Mouse (Mus musculus): ENCODE data around the gene Itpr2. TPM values are rescaled to one million over a fixed set of nuclear protein-coding genes. Genes with fewer than 3 reads are reported as not detected.

Itpr2 gene
- polyA plus RNA-seq, 1 experiment from 2014 or later, result 31.2 TPM

DNA sequence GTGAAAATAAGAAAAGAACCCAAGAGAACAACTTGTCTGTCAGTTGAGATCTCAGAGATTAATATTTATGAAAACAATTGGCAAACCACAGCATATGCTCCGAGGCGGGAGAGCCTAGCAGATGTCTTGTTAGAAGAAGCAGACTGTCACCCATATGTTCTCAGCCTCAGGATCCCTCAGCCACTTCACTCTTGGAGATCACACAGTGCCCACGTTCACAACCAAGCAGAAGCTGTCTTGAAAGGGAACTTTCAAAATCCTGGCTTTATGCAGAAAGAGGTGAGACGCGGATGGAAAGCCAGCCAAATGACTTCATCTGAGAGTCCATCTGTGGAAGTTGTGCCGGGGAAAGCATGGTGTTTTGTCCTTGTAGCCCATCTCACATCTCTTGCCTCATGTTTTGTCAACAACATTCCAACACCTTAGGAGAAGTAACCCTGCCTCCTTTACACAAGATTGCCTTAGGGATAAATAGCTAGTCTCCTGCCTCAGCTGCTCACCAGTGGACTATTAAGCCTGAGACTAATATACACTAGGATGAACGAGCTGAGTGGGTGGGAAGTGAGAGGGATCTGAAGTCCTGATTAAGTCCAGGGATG is 219.9 kb downstream of the Itpr2 start:
- no peak overlapping the region for H3K4me3 ChIP-seq

DNA sequence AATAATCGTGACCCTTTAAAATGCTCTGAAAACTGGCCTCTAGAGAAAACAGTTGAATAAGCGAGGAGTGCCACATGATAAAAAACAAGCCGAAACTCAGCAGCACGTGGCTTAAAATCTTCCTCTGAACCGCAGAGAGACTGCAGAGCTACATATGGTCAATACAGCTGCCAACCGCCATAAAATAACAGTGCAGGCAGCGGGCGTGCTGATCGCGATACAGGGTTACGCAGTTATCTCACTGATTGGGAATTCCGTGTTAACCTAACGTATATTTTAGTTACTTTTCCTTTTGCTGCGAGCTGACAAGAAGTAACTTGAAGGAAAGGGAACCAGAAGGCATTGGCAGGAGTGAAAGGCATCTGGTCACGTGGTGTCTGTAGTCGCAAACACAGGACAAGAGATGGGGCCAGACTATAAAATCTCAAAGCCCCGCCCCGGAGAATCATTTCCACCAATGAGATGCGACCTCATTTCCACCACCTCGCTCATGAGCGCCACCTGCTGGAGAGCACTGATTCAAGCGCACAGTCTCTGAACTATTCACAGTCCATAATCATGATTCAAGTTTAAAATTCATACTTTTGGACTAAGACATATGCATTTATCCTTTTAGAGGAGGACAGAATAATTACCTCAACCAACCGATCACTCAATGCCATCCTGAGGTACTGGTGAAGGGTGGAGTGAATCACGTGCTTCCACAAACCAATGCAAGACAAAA is 220.7 kb downstream of the Itpr2 start:
- Histone ChIP-seq H3K36me3 (peaks cover 9% of the 10 kb centered on the region), H3K4me3 (no peak overlapping the region), H3K4me1 (peaks cover 8% of the 10 kb centered on the region; the same call in 1 of the 2 replicates), H3K27ac (replicated peaks) (no peak overlapping the region), H3K9ac (no peak overlapping the region), H3K4me2 (no peak overlapping the region), H3K9me3 (no peaks in the 10 kb centered on the region), H3K27me3 (replicated peaks) (no peaks in the 10 kb centered on the region)
- WGBS, result 88% methylated on average over 24 of the region's 24 CpGs
- no peak for ATAC-seq (ENCODE audit: extremely low read depth, insufficient number of reproducible peaks, low FRiP score, low TSS enrichment)

More for the DNA sequence above, 219.9 kb downstream of the Itpr2 start:
- Histone ChIP-seq H3K4me2 (no peak overlapping the region), H3K27me3 (replicated peaks) (no peaks in the 10 kb centered on the region), H3K4me1 (peaks cover 8% of the 10 kb centered on the region; the same call in 1 of the 2 replicates), H3K9ac (no peak overlapping the region), H3K36me3 (peaks cover 9% of the 10 kb centered on the region), H3K9me3 (no peaks in the 10 kb centered on the region), H3K27ac (replicated peaks) (no peak overlapping the region)
- ATAC-seq (ENCODE audit: extremely low read depth, insufficient number of reproducible peaks, low FRiP score, low TSS enrichment), result no peak
- 69% methylated on average over 7 of the region's 7 CpGs for WGBS

GRCm38 (mm10) chr6:146273256-146273655 is 228.8 kb downstream of the Itpr2 start:
- Histone ChIP-seq H3K9me3 (no peaks in the 10 kb centered on the region), H3K27me3 (replicated peaks) (no peaks in the 10 kb centered on the region), H3K4me2 (no peak overlapping the region), H3K36me3 (peaks cover 14% of the 10 kb centered on the region), H3K4me1 (peaks cover 26% of the 10 kb centered on the region), H3K4me3 (no peak overlapping the region), H3K9ac (no peak overlapping the region), H3K27ac (replicated peaks) (no peak overlapping the region)
- ATAC-seq (ENCODE audit: extremely low read depth, insufficient number of reproducible peaks, low FRiP score, low TSS enrichment), result no peak
- WGBS, result 78% methylated on average over 5 of the region's 5 CpGs

DNA sequence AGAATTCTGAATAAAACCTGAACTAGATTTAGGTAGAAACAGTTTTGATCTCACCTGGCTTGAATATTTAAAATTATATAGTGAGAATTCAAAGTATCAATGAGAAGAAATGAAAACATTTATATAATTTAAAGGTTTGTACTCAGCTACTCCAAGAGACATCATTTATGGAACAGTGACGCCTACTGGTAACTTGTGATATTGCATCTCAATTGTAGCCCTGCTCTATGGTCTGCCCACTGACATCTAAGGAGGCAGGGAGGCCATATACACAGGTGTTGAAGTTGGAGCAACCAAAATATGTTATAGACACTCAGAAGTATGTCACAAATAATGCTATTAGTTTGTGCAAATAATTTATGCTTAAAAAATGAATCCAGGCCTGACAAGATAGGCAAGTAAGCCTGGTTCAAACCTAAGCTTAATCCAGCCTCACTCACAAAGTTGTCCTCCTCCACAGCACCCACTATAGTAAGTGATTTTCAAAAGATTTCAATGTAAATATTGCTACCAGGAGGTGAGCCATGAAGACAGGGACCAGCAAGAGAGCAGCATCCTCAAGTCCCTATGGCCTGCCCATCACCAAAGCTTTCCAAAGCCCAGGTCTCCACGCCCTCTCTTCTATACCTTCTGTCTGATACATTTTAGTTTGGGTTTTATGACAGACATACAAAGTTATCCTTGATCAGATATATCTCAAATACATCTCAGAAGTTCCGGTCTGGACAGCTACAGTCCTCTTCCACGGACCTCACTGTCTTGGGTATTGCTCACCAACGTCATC is 229.6 kb downstream of the Itpr2 start:
- no peaks in the 10 kb centered on the region for H3K9me3 ChIP-seq
- no peaks in the 10 kb centered on the region for H3K27me3 ChIP-seq (replicated peaks)
- H3K36me3 ChIP-seq, result peaks cover 14% of the 10 kb centered on the region
- no peak for ATAC-seq (ENCODE audit: extremely low read depth, insufficient number of reproducible peaks, low FRiP score, low TSS enrichment)
- H3K9ac ChIP-seq, result no peak overlapping the region
- WGBS, result 74% methylated on average over 5 of the region's 5 CpGs
- H3K4me2 ChIP-seq, result no peak overlapping the region
- peaks cover 26% of the 10 kb centered on the region for H3K4me1 ChIP-seq
- H3K4me3 ChIP-seq, result no peak overlapping the region
- H3K27ac ChIP-seq (replicated peaks), result no peak overlapping the region

- H3K9me3 ChIP-seq, result no peaks in the 10 kb centered on the region
- ATAC-seq (ENCODE audit: extremely low read depth, insufficient number of reproducible peaks, low FRiP score, low TSS enrichment), result peak; percentile 42; the same call in 1 of the 2 replicates
- H3K4me1 ChIP-seq, result peaks cover 26% of the 10 kb centered on the region
- WGBS, result 66% methylated on average over 12 of the region's 12 CpGs
- H3K36me3 ChIP-seq, result peaks cover 14% of the 10 kb centered on the region
- H3K27me3 ChIP-seq (replicated peaks), result no peaks in the 10 kb centered on the region
- peak overlapping the region; percentile 48; the same call in 1 of the 2 replicates for H3K27ac ChIP-seq (replicated peaks)
- H3K9ac ChIP-seq, result no peak overlapping the region
- no peak overlapping the region for H3K4me3 ChIP-seq
- no peak overlapping the region for H3K4me2 ChIP-seq
These were observed 231.1 kb downstream of the Itpr2 start for GRCm38 (mm10) chr6:146270776-146271533.

DNA sequence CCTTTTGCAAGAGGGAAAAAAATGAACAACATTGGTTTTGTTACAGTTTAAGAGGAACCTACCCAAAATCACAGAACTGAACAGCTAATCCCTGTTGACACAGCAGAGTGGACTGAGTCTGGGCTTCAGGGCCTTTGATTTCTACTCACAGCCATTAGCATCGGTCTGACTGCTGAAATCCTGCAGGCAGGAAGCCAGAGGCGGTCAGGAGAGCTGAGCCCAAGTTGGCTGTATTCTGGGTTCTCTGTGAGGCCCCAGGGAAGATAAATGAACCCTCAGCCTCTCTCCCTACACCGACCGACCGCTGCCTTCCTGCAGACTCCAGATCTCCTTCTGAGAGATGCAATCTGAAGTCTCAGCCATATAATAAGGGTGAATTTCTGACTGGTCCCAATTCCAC is 231.9 kb downstream of the Itpr2 start:
- peak overlapping the region; percentile 48 for H3K27ac ChIP-seq (replicated peaks)
- H3K9me3 ChIP-seq, result no peaks in the 10 kb centered on the region
- ATAC-seq (ENCODE audit: extremely low read depth, insufficient number of reproducible peaks, low FRiP score, low TSS enrichment), result no peak

GRCm38 (mm10) chr6:146269291-146269690 is 232.7 kb downstream of the Itpr2 start:
- Histone ChIP-seq H3K9me3 (no peaks in the 10 kb centered on the region), H3K4me1 (peaks cover 26% of the 10 kb centered on the region), H3K27me3 (replicated peaks) (no peaks in the 10 kb centered on the region), H3K4me3 (no peak overlapping the region), H3K36me3 (peaks cover 4% of the 10 kb centered on the region; the same call in 1 of the 2 replicates), H3K27ac (replicated peaks) (no peak overlapping the region), H3K9ac (no peak overlapping the region), H3K4me2 (no peak overlapping the region)
- 81% methylated on average over 5 of the region's 5 CpGs for WGBS
- no peak for ATAC-seq (ENCODE audit: extremely low read depth, insufficient number of reproducible peaks, low FRiP score, low TSS enrichment)

More for the DNA sequence above, 231.9 kb downstream of the Itpr2 start:
- H3K4me1 ChIP-seq, result peaks cover 26% of the 10 kb centered on the region
- no peaks in the 10 kb centered on the region for H3K27me3 ChIP-seq (replicated peaks)
- peaks cover 12% of the 10 kb centered on the region for H3K36me3 ChIP-seq
- H3K4me2 ChIP-seq, result no peak overlapping the region
- WGBS, result 13% methylated on average over 5 of the region's 5 CpGs
- H3K9ac ChIP-seq, result 0 out of 2 replicates have a peak overlapping the region, but pooled peaks have one; percentile 24
- H3K4me3 ChIP-seq, result no peak overlapping the region

DNA sequence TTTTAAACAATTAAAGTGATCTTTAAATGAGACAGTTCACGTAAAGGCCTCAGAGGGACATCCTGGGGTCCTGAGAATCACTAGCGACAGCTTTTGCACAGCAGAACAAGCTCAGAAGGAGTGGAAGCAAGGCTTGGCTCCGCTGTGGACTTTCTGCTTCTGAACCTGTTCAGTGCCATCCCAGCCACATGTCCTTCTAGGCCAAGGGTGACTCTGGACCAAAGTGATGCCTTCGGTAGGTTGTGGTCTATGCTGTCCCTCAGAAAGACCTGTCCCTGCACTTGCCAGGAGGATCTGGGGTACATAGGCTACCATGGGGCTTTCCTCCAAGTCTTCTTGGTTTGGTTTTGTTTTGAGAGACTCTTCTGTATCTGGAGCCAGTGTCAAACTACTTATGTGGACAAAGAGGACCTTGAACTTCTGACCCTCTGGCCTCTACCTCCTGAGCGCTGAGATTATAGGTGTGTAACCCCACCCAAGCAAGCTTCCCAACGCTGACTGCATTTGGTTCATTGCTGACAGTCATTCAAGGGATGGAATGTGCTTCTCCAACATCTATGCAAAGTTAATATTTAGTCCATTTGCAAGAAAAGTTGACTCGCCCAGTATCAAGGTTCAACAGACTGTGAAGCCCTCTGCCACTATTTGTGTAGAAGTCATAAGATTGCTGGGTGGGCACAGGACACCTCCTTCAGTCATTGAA is 241.2 kb downstream of the Itpr2 start:
- peaks cover 3% of the 10 kb centered on the region; the same call in 1 of the 2 replicates for H3K36me3 ChIP-seq
- H3K4me1 ChIP-seq, result peaks cover 11% of the 10 kb centered on the region; the same call in 1 of the 2 replicates
- no peak overlapping the region for H3K4me3 ChIP-seq
- no peak overlapping the region for H3K4me2 ChIP-seq
- no peak for ATAC-seq (ENCODE audit: extremely low read depth, insufficient number of reproducible peaks, low FRiP score, low TSS enrichment)
- no peaks in the 10 kb centered on the region for H3K27me3 ChIP-seq (replicated peaks)
- no peak overlapping the region for H3K9ac ChIP-seq
- 78% methylated on average over 7 of the region's 7 CpGs for WGBS
- H3K9me3 ChIP-seq, result peaks cover 7% of the 10 kb centered on the region
- H3K27ac ChIP-seq (replicated peaks), result no peak overlapping the region

DNA sequence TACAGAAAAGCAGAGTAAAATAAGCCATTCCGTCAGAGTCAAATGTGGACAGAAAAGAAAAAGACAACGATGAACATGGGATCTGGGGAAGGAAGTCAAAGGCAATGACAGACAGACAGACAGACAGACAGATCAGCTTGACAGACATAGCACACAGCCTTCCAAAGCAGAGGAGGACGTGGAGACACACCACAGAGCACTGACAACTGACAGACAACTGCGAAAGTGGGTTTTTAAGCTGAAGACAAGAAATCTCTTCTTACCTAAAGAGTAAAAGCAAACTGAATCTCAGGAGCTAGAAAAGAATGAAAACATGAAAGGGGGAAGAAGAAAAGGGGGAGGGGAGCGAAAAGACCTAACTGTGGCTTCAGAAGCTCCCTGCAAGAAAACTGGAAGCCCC is 243.3 kb downstream of the Itpr2 start:
- Histone ChIP-seq H3K9ac (no peak overlapping the region), H3K36me3 (peaks cover 3% of the 10 kb centered on the region; the same call in 1 of the 2 replicates), H3K4me1 (peaks cover 11% of the 10 kb centered on the region; the same call in 1 of the 2 replicates), H3K9me3 (peaks cover 7% of the 10 kb centered on the region), H3K27ac (replicated peaks) (no peak overlapping the region), H3K27me3 (replicated peaks) (no peaks in the 10 kb centered on the region), H3K4me2 (no peak overlapping the region), H3K4me3 (no peak overlapping the region)
- ATAC-seq (ENCODE audit: extremely low read depth, insufficient number of reproducible peaks, low FRiP score, low TSS enrichment), result no peak
- WGBS, result 79% methylated on average over 5 of the region's 5 CpGs

DNA sequence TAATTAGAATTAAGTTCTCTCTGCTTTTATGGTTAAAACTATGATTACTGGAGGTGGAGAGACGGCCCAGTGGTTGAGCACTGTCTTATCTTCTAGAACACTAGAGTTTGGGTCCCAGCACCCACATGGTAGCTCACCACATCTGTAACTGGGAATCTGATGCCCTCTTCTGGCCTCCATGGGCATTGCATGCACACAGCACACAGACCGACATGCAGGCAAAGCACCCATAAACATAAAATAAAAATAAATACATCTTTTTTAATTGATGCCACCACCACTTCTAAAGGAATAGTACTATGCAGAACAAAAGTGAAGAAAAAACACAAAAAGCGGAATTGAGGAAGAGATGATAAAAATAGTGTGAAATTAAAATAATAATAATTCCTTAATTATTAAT is 243.8 kb downstream of the Itpr2 start:
- no peak overlapping the region for H3K9ac ChIP-seq

More for the DNA sequence above, 243.8 kb downstream of the Itpr2 start:
- Histone ChIP-seq H3K4me1 (peaks cover 11% of the 10 kb centered on the region; the same call in 1 of the 2 replicates), H3K36me3 (peaks cover 3% of the 10 kb centered on the region; the same call in 1 of the 2 replicates), H3K27me3 (replicated peaks) (no peaks in the 10 kb centered on the region), H3K4me3 (no peak overlapping the region), H3K4me2 (no peak overlapping the region), H3K27ac (replicated peaks) (no peak overlapping the region), H3K9me3 (peaks cover 7% of the 10 kb centered on the region)
- no peak for ATAC-seq (ENCODE audit: extremely low read depth, insufficient number of reproducible peaks, low FRiP score, low TSS enrichment)
- 89% methylated on average over 3 of the region's 3 CpGs for WGBS
